Mouse (Mus musculus) brown adipose tissue, adult 24 weeks (tissue): ENCODE measurements around the gene AY074887. TPM values are rescaled to one million over a fixed set of nuclear protein-coding genes. Genes with fewer than 3 reads are reported as not detected.

Experiments
- H3K27ac ChIP-seq: fragments of 200-500 bp; replicated peaks from 2 replicates; pipeline ENCODE4 v1.5.1; 2012; ENCODE audit warnings: low read depth, mild to moderate bottlenecking, low read length
- H3K4me1 ChIP-seq: fragments of 200-500 bp; 2 replicates; pipeline ENCODE4 v1.6.1; 2012; ENCODE audit warnings: low read length, mixed read lengths; ENCODE audit not compliant: control insufficient read depth, insufficient read depth, insufficient read length
- H3K4me3 ChIP-seq: fragments of 200-500 bp; 2 replicates; pipeline ENCODE4 v1.5.1; 2012; ENCODE audit warnings: low read depth, mild to moderate bottlenecking, low read length, moderate library complexity; ENCODE audit not compliant: insufficient read depth
- polyA plus RNA-seq: library from polyadenylated mRNA; stranded (reverse); fragments of >200 nt; gene quantifications from 2 replicates; pipeline ENCODE4 v1.2.4, GENCODE M21; 2012; ENCODE audit not compliant: missing spikeins, insufficient read depth, insufficient read length

Gene AY074887
- polyA plus RNA-seq, 1 experiment, result not detected

DNA sequence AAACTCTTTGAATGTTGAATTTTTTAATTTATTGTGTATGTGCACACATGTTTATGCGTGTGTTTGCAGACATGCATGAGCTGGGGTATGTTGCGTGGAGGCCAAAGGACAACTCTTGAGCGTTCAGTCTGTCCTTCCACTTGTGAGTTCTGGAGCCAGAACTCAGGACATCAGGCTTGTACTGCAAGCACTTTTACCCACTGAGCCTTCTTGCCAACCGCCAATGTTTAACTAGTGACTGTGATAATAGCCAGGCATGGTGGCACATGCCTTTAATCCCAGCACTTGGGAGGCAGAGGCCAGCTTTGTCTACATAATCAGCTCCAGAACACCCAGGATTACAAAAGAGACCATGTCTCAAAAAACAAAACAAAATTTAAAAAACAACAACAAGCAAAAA, 8.7 kb downstream of the AY074887 start:
- no peak overlapping the region for H3K27ac ChIP-seq
- H3K4me1 ChIP-seq, result no peaks in the 10 kb centered on the region
- no peak overlapping the region for H3K4me3 ChIP-seq

GRCm38 (mm10) chr9:54932379-54932778, 18.4 kb downstream of the AY074887 start:
- Histone ChIP-seq H3K27ac (no peak overlapping the region), H3K4me1 (no peaks in the 10 kb centered on the region), H3K4me3 (no peak overlapping the region)

DNA sequence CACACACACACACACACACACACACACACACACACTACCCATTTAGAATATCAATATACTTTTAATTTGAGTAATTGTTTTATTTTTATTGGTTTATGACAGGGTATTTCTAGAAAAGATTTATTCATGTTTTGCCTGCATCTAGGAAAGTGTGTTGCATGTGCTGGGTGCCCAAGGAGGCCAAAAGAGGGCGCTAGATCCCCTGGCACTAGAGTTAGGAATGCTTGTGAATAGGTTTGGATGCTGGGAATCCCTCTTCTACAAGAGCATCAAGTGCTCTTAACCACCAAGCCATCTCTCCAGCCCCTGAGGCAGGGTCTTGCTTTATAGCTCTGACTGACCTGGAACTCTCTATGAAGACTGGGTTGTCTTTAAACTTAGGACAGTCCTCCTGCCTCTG, 19.0 kb downstream of the AY074887 start:
- Histone ChIP-seq H3K27ac (no peak overlapping the region), H3K4me1 (no peaks in the 10 kb centered on the region), H3K4me3 (no peak overlapping the region)

DNA sequence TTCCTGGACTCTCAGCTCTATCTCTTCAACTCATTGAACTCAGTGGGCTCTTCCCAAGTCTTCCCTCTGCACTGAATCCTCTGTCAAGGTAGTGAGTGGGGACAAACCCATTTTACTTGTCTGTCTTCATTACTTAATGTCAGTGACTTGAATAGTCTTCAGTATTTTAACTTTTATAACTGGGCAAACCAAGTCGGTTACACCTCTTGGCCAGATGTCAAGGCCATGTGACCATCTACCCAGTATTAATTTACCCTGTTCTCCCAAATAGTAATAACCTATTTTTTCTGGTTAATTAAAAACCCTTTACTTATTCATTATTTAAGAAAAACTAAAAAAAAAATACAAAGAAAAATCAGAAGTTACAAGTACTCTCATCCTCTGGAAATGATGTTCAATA, 20.1 kb downstream of the AY074887 start:
- Histone ChIP-seq H3K4me3 (no peak overlapping the region), H3K4me1 (no peaks in the 10 kb centered on the region), H3K27ac (no peak overlapping the region)

- H3K27ac ChIP-seq, result no peak overlapping the region
- H3K4me1 ChIP-seq, result no peaks in the 10 kb centered on the region
- H3K4me3 ChIP-seq, result no peak overlapping the region
Observed at GRCm38 (mm10) chr9:54919946-54920345, 30.9 kb downstream of the AY074887 start.

GRCm38 (mm10) chr9:54918781-54919180, 32.0 kb downstream of the AY074887 start:
- H3K27ac ChIP-seq, result no peak overlapping the region
- H3K4me1 ChIP-seq, result no peaks in the 10 kb centered on the region
- no peak overlapping the region for H3K4me3 ChIP-seq

- Histone ChIP-seq H3K4me1 (no peaks in the 10 kb centered on the region), H3K27ac (no peak overlapping the region), H3K4me3 (no peak overlapping the region)
Observed at GRCm38 (mm10) chr9:54918191-54918590, 32.6 kb downstream of the AY074887 start.

- Histone ChIP-seq H3K4me1 (no peaks in the 10 kb centered on the region), H3K4me3 (peak within 1 kb of the TSS; percentile 76), H3K27ac (no peak within 1 kb of the TSS)
Observed at GRCm38 (mm10) chr9:54917010-54917677, 33.7 kb downstream of the AY074887 start, which contains the start of gene Hykk. TSS of gene Hykk (plus strand) at chr9:54917283.

- peak overlapping the region; percentile 76; the same call in 1 of the 2 replicates for H3K4me3 ChIP-seq
- no peaks in the 10 kb centered on the region for H3K4me1 ChIP-seq
- no peak overlapping the region for H3K27ac ChIP-seq
Observed at GRCm38 (mm10) chr9:54916401-54916800, 34.4 kb downstream of the AY074887 start.

GRCm38 (mm10) chr9:54915576-54915975, 35.2 kb downstream of the AY074887 start:
- H3K27ac ChIP-seq, result no peak overlapping the region
- no peak overlapping the region for H3K4me3 ChIP-seq

DNA sequence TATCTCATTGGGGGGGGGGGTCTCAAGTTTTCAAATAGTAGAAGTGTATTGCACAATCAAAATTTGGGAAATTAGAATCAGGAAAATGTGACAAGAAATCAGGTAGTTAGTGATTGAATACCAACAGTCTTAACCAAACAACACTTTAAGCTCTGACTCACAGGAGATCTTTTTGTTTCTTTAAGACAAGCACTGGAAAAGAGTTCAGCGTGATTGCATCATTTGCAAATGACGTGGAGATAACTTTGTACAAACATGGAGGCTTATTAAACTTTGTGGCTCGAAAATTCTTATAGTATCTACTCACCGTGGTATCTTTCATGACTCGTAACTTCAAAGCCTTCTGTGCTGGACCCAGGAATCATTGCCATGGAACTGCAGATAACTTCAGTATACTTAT, 41.4 kb downstream of the AY074887 start:
- Histone ChIP-seq H3K4me1 (no peaks in the 10 kb centered on the region), H3K4me3 (no peak overlapping the region), H3K27ac (no peak overlapping the region)

More at GRCm38 (mm10) chr9:54915576-54915975, 35.2 kb downstream of the AY074887 start:
- no peaks in the 10 kb centered on the region for H3K4me1 ChIP-seq

Other genes with a start within 250 kb of the AY074887 start
- gene Wdr61, start 216.5 kb downstream of the AY074887 start, polyA plus RNA-seq, result 56.9 and 70.4 TPM in 2 replicates
- not detected in 2 replicates for gene Crabp1, start 186.2 kb downstream of the AY074887 start, polyA plus RNA-seq
- 15.7 and 18.2 TPM in 2 replicates for gene Ireb2, start 87.2 kb downstream of the AY074887 start, polyA plus RNA-seq
- gene Hykk, start 33.7 kb downstream of the AY074887 start, polyA plus RNA-seq, result 2.0 and 2.1 TPM in 2 replicates
- 266 and 280 TPM in 2 replicates for gene Psma4, start 208 bp downstream of the AY074887 start, polyA plus RNA-seq
- gene Chrna5, start 29.9 kb upstream of the AY074887 start, polyA plus RNA-seq, result not detected in 2 replicates
- gene Chrna3, start 75.6 kb upstream of the AY074887 start, polyA plus RNA-seq, result not detected in 2 replicates
- not detected in 2 replicates for gene Chrnb4, start 97.8 kb upstream of the AY074887 start, polyA plus RNA-seq
- 43.9 and 50.8 TPM in 2 replicates for gene Ube2q2, start 197.9 kb upstream of the AY074887 start, polyA plus RNA-seq